Mouse (Mus musculus) layer of hippocampus, adult 9-10 months (tissue): ENCODE measurements around the gene Chrna5.
"Not testable (repeated sequence)": the region's sequence is repeated elsewhere in the genome, so short reads cannot be mapped to it uniquely, and the experiment has no call there.

Experiments used
- DNase-seq: peaks from one replicate; pipeline ENCODE4 v3.0.0; 2022; ENCODE audit warnings: low spot score

Chrna5 gene

GRCm38 (mm10) chr9:54980674-54981073 is at the start of gene Chrna5:
TSS of gene Chrna5 (plus strand) at chr9:54980880.
- no peak for DNase-seq

GRCm38 (mm10) chr9:54931765-54932164 is 48.9 kb upstream of the Chrna5 start:
- no peak for DNase-seq

GRCm38 (mm10) chr9:54932379-54932778 is 48.3 kb upstream of the Chrna5 start:
- no peak for DNase-seq

- DNase-seq = no peak
These were observed 38.6 kb upstream of the Chrna5 start for GRCm38 (mm10) chr9:54942071-54942470.

GRCm38 (mm10) chr9:54944467-54944866 is 36.2 kb upstream of the Chrna5 start:
- no peak for DNase-seq

- DNase-seq = no peak
These were observed 34.4 kb upstream of the Chrna5 start for GRCm38 (mm10) chr9:54946256-54946655.

GRCm38 (mm10) chr9:54949465-54949864 is 31.2 kb upstream of the Chrna5 start:
- no peak for DNase-seq

GRCm38 (mm10) chr9:54950162-54950561 is 30.5 kb upstream of the Chrna5 start:
- DNase-seq = not testable (repeated sequence)

- DNase-seq = peak; percentile 71
These were observed 29.9 kb upstream of the Chrna5 start, which contains the start of the genes Psma4 and AY074887 for GRCm38 (mm10) chr9:54950575-54951321. TSS of gene Psma4 (plus strand) at chr9:54950790. TSS of gene AY074887 (minus strand) at chr9:54950998.

GRCm38 (mm10) chr9:54961059-54961458 is 19.6 kb upstream of the Chrna5 start:
- DNase-seq = no peak

GRCm38 (mm10) chr9:54963669-54964068 is 17.0 kb upstream of the Chrna5 start:
- no peak for DNase-seq

GRCm38 (mm10) chr9:54969972-54970637 is 10.6 kb upstream of the Chrna5 start:
- DNase-seq = no peak

- DNase-seq = no peak
These were observed 861 bp downstream of the Chrna5 start for GRCm38 (mm10) chr9:54981291-54982191.

GRCm38 (mm10) chr9:54982401-54982800 is 1.7 kb downstream of the Chrna5 start:
- DNase-seq = no peak

GRCm38 (mm10) chr9:54990362-54990761 is 9.7 kb downstream of the Chrna5 start:
- DNase-seq = no peak

GRCm38 (mm10) chr9:54994381-54994780 is 13.7 kb downstream of the Chrna5 start:
- DNase-seq = no peak

GRCm38 (mm10) chr9:54995645-54996044 is 15.0 kb downstream of the Chrna5 start:
- no peak for DNase-seq

- no peak for DNase-seq
These were observed 22.9 kb downstream of the Chrna5 start for GRCm38 (mm10) chr9:55003609-55004008.

- no peak for DNase-seq
These were observed 29.0 kb downstream of the Chrna5 start for GRCm38 (mm10) chr9:55009692-55010091.

GRCm38 (mm10) chr9:55010588-55011350 is 30.1 kb downstream of the Chrna5 start:
- DNase-seq = no peak

- DNase-seq = no peak
These were observed 36.2 kb downstream of the Chrna5 start for GRCm38 (mm10) chr9:55016926-55017325.

GRCm38 (mm10) chr9:55023326-55023725 is 42.6 kb downstream of the Chrna5 start:
- no peak for DNase-seq
